Mouse (Mus musculus) liver, embryonic 16.5 days (tissue): ENCODE measurements around the gene Zfp451. TPM values are rescaled to one million over a fixed set of nuclear protein-coding genes. Genes with fewer than 3 reads are reported as not detected.

Source experiments
- ATAC-seq: fragments of 200-750 bp; cut with Nextera tagmentation; 2 replicates; pipeline ENCODE4 v1.8.0; 2017; ENCODE audit warnings: low read depth, mild to moderate bottlenecking, moderate number of reproducible peaks, moderate library complexity
- H3K27ac ChIP-seq: fragments of 300-500 bp; sonication (generic); 2 replicates; pipeline ENCODE4 v1.5.1; 2014; ENCODE audit warnings: mild to moderate bottlenecking, low read length
- H3K27me3 ChIP-seq: fragments of 300-500 bp; sonication (generic); 2 replicates; pipeline ENCODE4 v1.6.1; 2014; ENCODE audit warnings: low read depth, low read length, mixed read lengths; ENCODE audit not compliant: control insufficient read depth, insufficient read depth
- H3K36me3 ChIP-seq: fragments of 300-500 bp; sonication (generic); 2 replicates; pipeline ENCODE4 v1.6.1; 2014; ENCODE audit warnings: mild to moderate bottlenecking; ENCODE audit not compliant: control insufficient read depth, insufficient read depth
- H3K4me1 ChIP-seq: fragments of 300-500 bp; sonication (generic); 2 replicates; pipeline ENCODE4 v1.6.1; 2014; ENCODE audit warnings: low read depth, low read length, mixed read lengths; ENCODE audit not compliant: control insufficient read depth
- H3K4me2 ChIP-seq: fragments of 300-500 bp; sonication (generic); 2 replicates; pipeline ENCODE4 v1.6.1; 2014; ENCODE audit warnings: low read depth, low read length, mixed read lengths
- H3K4me3 ChIP-seq: fragments of 300-500 bp; sonication (generic); 2 replicates; pipeline ENCODE4 v1.5.1; 2014; ENCODE audit warnings: low read depth, mild to moderate bottlenecking, low read length
- H3K9ac ChIP-seq: fragments of 300-500 bp; sonication (generic); 2 replicates; pipeline ENCODE4 v1.6.1; 2014; ENCODE audit warnings: low read depth, low read length
- H3K9me3 ChIP-seq: fragments of 300-500 bp; sonication (generic); replicated peaks from 2 replicates; pipeline ENCODE4 v1.6.1; 2016; ENCODE audit warnings: low read length; ENCODE audit not compliant: control insufficient read depth
- WGBS: fragments of 180-500 bp; shearing (Covaris S2); extraction: QIAGEN DNeasy Blood & Tissue Kit; methylation state at CpG from one replicate; pipeline ENCODE4 v1.1.7; 2014; ENCODE audit not compliant: insufficient replicate concordance; 5-methylcytosine and 5-hydroxymethylcytosine counted together
- polyA plus RNA-seq: library from polyadenylated mRNA; unstranded; fragments of >200 nt; fragmentation: Nextera tagmentation; extraction: Ambion mirVana; gene quantifications from 2 replicates; pipeline ENCODE4 v1.2.1, GENCODE M21; 2015

The Zfp451 gene
- polyA plus RNA-seq, 1 experiment from 2014 or later, result 5.4 TPM

GRCm38 (mm10) chr1:33788493-33788892 is 25.9 kb downstream of the Zfp451 start:
- no peak for ATAC-seq
- WGBS, result 32% methylated on average over 3 of the region's 3 CpGs

GRCm38 (mm10) chr1:33788072-33788471 is 26.3 kb downstream of the Zfp451 start:
- Histone ChIP-seq H3K9me3 (no peaks in the 10 kb centered on the region), H3K36me3 (no peaks in the 10 kb centered on the region), H3K27me3 (no peaks in the 10 kb centered on the region), H3K27ac (no peak overlapping the region), H3K4me2 (no peak overlapping the region), H3K9ac (no peak overlapping the region), H3K4me3 (no peak overlapping the region), H3K4me1 (no peaks in the 10 kb centered on the region; the same call in 1 of the 2 replicates)
- ATAC-seq, result no peak
- 41% methylated on average over 5 of the region's 5 CpGs for WGBS

More at GRCm38 (mm10) chr1:33788493-33788892, 25.9 kb downstream of the Zfp451 start:
- Histone ChIP-seq H3K9me3 (no peaks in the 10 kb centered on the region), H3K36me3 (no peaks in the 10 kb centered on the region), H3K4me2 (no peak overlapping the region), H3K27ac (no peak overlapping the region), H3K4me3 (no peak overlapping the region), H3K27me3 (no peaks in the 10 kb centered on the region), H3K9ac (no peak overlapping the region), H3K4me1 (no peaks in the 10 kb centered on the region; the same call in 1 of the 2 replicates)

- H3K27ac ChIP-seq, result no peak overlapping the region
- H3K9me3 ChIP-seq, result no peaks in the 10 kb centered on the region
- no peaks in the 10 kb centered on the region for H3K27me3 ChIP-seq
- no peak for ATAC-seq
- H3K4me1 ChIP-seq, result no peaks in the 10 kb centered on the region; the same call in 1 of the 2 replicates
- no peak overlapping the region for H3K9ac ChIP-seq
- 86% methylated on average over 5 of the region's 5 CpGs for WGBS
- no peak overlapping the region for H3K4me3 ChIP-seq
- no peak overlapping the region for H3K4me2 ChIP-seq
- no peaks in the 10 kb centered on the region for H3K36me3 ChIP-seq
Observed at GRCm38 (mm10) chr1:33784561-33784960, 29.8 kb downstream of the Zfp451 start.

- no peak overlapping the region for H3K4me2 ChIP-seq
- no peak overlapping the region for H3K9ac ChIP-seq
- H3K27me3 ChIP-seq, result no peaks in the 10 kb centered on the region
- WGBS, result 81% methylated on average over 14 of the region's 14 CpGs
- H3K4me1 ChIP-seq, result no peaks in the 10 kb centered on the region; the same call in 1 of the 2 replicates
- ATAC-seq, result no peak
- H3K4me3 ChIP-seq, result no peak overlapping the region
- no peaks in the 10 kb centered on the region for H3K9me3 ChIP-seq
- H3K27ac ChIP-seq, result no peak overlapping the region
- peaks cover 4% of the 10 kb centered on the region; the same call in 1 of the 2 replicates for H3K36me3 ChIP-seq
Observed at GRCm38 (mm10) chr1:33776175-33776611, 38.2 kb downstream of the Zfp451 start.

GRCm38 (mm10) chr1:33772106-33772505 is 42.3 kb downstream of the Zfp451 start:
- no peak overlapping the region for H3K27ac ChIP-seq
- no peak overlapping the region for H3K9ac ChIP-seq
- no peaks in the 10 kb centered on the region for H3K27me3 ChIP-seq
- no peak overlapping the region for H3K4me2 ChIP-seq
- no peak overlapping the region for H3K4me3 ChIP-seq
- H3K9me3 ChIP-seq, result no peaks in the 10 kb centered on the region
- no peak for ATAC-seq
- no peaks in the 10 kb centered on the region for H3K4me1 ChIP-seq
- 86% methylated on average over 9 of the region's 9 CpGs for WGBS
- peaks cover 15% of the 10 kb centered on the region for H3K36me3 ChIP-seq

GRCm38 (mm10) chr1:33771621-33772020 is 42.8 kb downstream of the Zfp451 start:
- ATAC-seq, result no peak
- Histone ChIP-seq H3K36me3 (peaks cover 15% of the 10 kb centered on the region), H3K9me3 (no peaks in the 10 kb centered on the region), H3K27me3 (no peaks in the 10 kb centered on the region), H3K4me1 (no peaks in the 10 kb centered on the region), H3K27ac (no peak overlapping the region), H3K4me3 (no peak overlapping the region), H3K9ac (no peak overlapping the region), H3K4me2 (no peak overlapping the region)
- WGBS, result 89% methylated on average over 10 of the region's 10 CpGs

GRCm38 (mm10) chr1:33768827-33769226 is 45.6 kb downstream of the Zfp451 start:
- no peak overlapping the region for H3K4me2 ChIP-seq
- no peaks in the 10 kb centered on the region for H3K9me3 ChIP-seq
- H3K36me3 ChIP-seq, result peaks cover 11% of the 10 kb centered on the region
- H3K27ac ChIP-seq, result no peak overlapping the region
- no peak for ATAC-seq
- H3K9ac ChIP-seq, result no peak overlapping the region
- H3K4me3 ChIP-seq, result no peak overlapping the region
- no peaks in the 10 kb centered on the region; the same call in 1 of the 2 replicates for H3K4me1 ChIP-seq
- no peaks in the 10 kb centered on the region for H3K27me3 ChIP-seq

GRCm38 (mm10) chr1:33768091-33768787 is 46.2 kb downstream of the Zfp451 start:
- H3K4me1 ChIP-seq, result no peaks in the 10 kb centered on the region; the same call in 1 of the 2 replicates
- no peak overlapping the region for H3K9ac ChIP-seq
- no peak overlapping the region for H3K27ac ChIP-seq
- H3K27me3 ChIP-seq, result no peaks in the 10 kb centered on the region
- H3K9me3 ChIP-seq, result no peaks in the 10 kb centered on the region
- ATAC-seq, result no peak
- no peak overlapping the region for H3K4me3 ChIP-seq
- no peak overlapping the region for H3K4me2 ChIP-seq
- peaks cover 11% of the 10 kb centered on the region for H3K36me3 ChIP-seq
- 79% methylated on average over 1 of the region's 1 CpGs for WGBS
